Mouse (Mus musculus) lung, adult 2 months (tissue): Measurements from ENCODE around the gene Max. TPM values are rescaled to one million over a fixed set of nuclear protein-coding genes. Genes with fewer than 3 reads are reported as not detected.

Experiments used
- DNase-seq: peaks from one replicate; pipeline ENCODE4 v3.0.0; 2022
- H3K4me1 ChIP-seq: fragments of 200-500 bp; 2 replicates; pipeline ENCODE4 v1.6.1; 2011; ENCODE audit warnings: low read length; ENCODE audit not compliant: control insufficient read depth, insufficient read depth
- H3K4me3 ChIP-seq: fragments of 200-500 bp; replicated peaks from 2 replicates; pipeline ENCODE3; 2011; ENCODE audit warnings: low read depth, mild to moderate bottlenecking, control low read depth, low read length; ENCODE audit errors: extremely low read depth
- CTCF ChIP-seq: fragments of 200-500 bp; IDR thresholded peaks from 2 replicates; pipeline ENCODE4 v1.5.1; 2011; ENCODE audit warnings: mild to moderate bottlenecking, low read length, control low read depth; ENCODE audit not compliant: insufficient read depth
- POLR2A ChIP-seq: fragments of 200-500 bp; IDR thresholded peaks from 2 replicates; pipeline ENCODE4 v1.6.1; 2011; ENCODE audit warnings: low read depth, mild to moderate bottlenecking, control low read depth, low read length, borderline replicate concordance; ENCODE audit errors: extremely low read depth
- WGBS: fragments of 180-500 bp; shearing (Covaris S2); methylation state at CpG from one replicate; pipeline ENCODE4 v1.1.7; 2018; 5-methylcytosine and 5-hydroxymethylcytosine counted together
- polyA plus RNA-seq: library from polyadenylated mRNA; depleted of rRNA; stranded (reverse); fragments of >200 nt; gene quantifications from 2 replicates; pipeline ENCODE4 v1.2.3, GENCODE M21; 2012

The Max gene
- polyA plus RNA-seq, 1 experiment, result 37.7 TPM

DNA sequence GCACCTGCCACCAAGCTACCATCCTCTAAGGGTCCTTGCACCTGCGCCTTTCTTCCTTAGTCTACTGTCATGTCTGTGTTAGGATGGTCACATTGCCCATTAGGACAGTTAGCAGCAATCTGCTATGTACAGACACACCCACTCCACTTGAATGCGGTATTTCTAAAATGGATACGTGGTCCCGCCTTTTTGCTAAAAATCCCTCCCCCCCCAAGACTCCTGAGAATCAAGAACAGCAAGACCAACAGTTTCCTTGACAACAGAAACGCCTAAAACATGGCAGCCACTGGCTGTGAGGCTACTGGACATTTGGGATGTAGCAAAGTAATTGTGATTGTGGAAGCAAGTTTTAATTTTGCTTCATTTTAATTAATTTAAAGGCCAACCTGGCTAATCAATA, 32.8 kb upstream of the Max start:
- Histone ChIP-seq H3K4me1 (no peaks in the 10 kb centered on the region), H3K4me3 (no peak overlapping the region)
- DNase-seq, result no peak
- TF ChIP-seq CTCF (no peak), POLR2A (no peak)
- WGBS, result 90% methylated on average over 5 of the region's 5 CpGs

DNA sequence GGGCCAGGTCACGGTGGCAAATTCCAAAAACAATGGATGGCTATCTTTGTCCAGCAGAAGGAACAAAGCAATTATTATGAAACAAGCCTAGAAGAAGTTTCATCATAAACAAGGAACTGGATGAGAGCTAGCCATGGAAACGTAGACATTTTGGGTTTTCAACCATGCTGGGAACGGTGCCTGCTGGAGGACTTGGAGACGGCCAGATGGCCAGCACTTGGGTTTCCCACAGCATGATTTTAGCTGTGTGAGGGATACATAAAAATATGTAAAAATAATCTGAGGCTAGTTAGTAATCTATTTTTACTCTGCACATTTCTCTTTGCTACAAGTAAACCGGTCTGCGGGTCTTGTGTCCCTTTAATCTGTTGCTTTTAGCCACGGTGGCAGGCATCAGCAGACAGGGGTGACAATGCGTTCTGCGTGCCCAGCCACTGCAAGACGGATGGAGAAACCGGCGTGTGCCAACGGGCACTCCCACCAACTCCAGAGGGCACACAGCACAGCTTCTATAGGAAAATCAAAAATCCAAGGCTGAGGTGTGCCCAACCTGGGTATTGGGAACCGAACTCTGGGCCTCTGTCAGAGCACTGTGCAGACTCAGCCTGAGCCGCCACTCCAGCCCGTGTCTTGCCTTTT, 31.0 kb upstream of the Max start:
- 79% methylated on average over 16 of the region's 16 CpGs for WGBS
- no peak for DNase-seq
- TF ChIP-seq CTCF (no peak), POLR2A (no peak)
- Histone ChIP-seq H3K4me3 (no peak overlapping the region), H3K4me1 (no peaks in the 10 kb centered on the region)

DNA sequence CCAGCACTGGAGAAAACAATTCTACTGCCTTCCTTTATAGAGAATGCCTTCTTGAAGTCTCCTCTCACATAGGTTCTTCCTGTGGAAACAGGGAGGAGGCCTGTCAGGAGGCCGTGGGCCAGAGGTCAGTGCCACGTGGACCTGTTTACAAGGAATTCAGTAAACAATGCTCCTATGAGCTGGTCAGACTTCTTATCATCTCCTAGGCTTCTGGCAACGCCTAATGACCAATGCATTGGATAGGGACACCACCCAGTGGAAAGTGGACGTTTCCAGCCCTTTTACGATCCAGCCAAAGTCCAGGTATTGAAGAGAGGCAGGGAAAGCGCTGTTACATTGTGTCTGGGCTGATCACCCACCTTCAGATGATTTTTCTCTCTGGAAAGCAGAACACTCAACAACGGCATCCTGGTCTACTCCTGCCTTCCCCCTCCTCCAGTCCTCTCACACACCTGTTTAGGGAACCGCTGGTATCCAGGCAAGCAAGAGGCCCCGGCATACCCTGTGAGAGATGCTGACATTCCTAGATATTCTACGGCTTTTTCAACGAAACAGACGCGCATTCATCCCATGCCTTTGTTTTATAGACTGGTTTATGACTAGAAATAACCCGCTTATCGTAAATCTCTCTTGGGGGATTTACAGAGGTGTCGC, 20.9 kb upstream of the Max start:
- DNase-seq, result no peak
- Histone ChIP-seq H3K4me3 (no peak overlapping the region), H3K4me1 (no peaks in the 10 kb centered on the region; the same call in 1 of the 2 replicates)
- 73% methylated on average over 16 of the region's 16 CpGs for WGBS
- TF ChIP-seq POLR2A, result no peak
- no peak for TF ChIP-seq CTCF

DNA sequence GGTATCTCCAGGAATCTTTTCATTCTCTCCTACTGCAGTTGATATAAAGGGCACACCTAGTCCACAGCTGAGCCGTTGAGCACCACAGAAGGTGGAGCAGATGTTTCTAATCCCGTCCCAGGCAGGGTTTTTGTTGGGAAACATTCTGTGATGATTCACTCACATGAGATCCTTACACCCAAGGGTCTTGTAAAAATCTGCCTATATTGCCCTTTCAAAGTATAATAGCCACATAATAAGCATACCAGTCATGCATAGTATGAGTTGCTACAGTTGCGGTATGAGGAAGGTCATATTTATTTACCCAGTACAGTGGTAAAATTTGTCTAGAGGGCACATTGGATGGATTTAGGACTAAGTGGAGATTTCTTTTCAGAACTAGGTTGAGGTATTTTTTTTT, 17.5 kb upstream of the Max start:
- DNase-seq, result no peak
- Histone ChIP-seq H3K4me1 (no peaks in the 10 kb centered on the region; the same call in 1 of the 2 replicates), H3K4me3 (no peak overlapping the region)
- TF ChIP-seq CTCF, result no peak
- no peak for TF ChIP-seq POLR2A
- WGBS, result 77% methylated on average over 3 of the region's 3 CpGs

DNA sequence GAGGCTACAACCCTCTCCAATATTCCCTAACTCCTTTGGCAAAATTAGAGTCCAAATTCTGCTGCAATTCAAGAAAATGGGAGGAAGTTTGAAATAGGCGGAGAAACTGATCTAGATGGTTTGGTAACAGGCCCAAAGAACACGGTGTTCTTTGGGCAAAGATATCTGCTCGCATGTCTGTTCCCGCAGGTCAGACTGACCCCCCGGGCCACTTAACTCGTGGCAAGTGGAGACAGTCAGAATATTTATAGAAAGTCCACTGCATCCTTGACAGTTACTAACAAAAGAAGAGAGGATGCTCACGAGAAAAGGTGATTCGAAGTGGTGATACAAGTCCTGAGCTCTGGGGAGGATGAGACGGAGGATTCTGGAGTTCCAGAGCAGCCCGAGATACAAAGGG, 10.7 kb upstream of the Max start:
- no peak overlapping the region for H3K4me3 ChIP-seq
- no peak for DNase-seq
- TF ChIP-seq POLR2A, result no peak
- no peak for TF ChIP-seq CTCF
- peaks cover 2% of the 10 kb centered on the region; the same call in 1 of the 2 replicates for H3K4me1 ChIP-seq
- 66% methylated on average over 10 of the region's 10 CpGs for WGBS

DNA sequence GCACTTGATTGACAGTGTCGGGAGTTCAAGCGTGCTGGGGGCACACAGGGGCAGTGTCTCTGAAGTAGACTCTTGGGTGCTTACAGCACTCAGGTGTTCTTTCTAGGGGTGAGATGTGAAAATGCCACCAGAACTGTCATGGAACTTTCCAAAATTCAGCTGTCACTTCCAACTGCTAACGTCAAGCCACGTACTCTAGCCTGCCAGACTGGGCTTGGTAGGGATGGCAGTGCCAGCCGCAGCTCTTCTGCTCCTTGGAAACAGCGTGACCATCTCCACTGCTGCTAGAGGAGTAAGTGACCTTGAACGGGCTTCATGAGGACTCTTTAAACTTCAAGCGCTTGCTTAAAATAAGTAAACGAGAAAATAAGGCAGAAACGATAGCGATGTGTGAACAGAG, 10.2 kb upstream of the Max start:
- Histone ChIP-seq H3K4me1 (peaks cover 2% of the 10 kb centered on the region; the same call in 1 of the 2 replicates), H3K4me3 (no peak overlapping the region)
- TF ChIP-seq CTCF (no peak), POLR2A (no peak)
- DNase-seq, result no peak
- 68% methylated on average over 11 of the region's 11 CpGs for WGBS

DNA sequence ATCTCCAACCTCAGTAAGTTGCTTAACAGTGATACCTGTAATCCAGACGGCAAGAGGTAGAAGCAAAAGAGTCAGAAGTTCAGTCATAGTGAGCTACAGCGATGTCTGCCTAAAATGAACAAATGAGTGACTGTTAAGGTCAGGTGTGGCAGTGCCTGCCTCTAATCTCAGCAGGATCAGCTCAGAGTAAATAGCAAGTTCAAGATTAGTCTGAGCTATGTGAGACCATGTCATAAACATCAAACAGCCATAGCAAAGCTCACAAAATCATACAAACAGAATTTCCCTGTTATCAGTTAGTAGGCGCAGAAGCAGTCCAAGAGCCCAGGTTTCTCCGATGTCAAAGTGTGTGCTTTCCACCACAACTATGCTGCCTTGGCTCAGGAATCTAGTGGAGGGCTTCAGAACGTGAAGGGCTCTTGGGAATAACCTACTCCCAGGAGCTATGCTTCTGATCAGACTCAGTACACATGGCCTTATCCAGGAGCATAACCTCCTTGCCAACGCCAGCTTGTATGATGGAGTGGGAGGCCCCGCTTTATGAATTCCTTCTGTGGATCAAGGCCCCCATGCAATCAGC, 9.7 kb upstream of the Max start:
- Histone ChIP-seq H3K4me3 (no peak overlapping the region), H3K4me1 (peaks cover 2% of the 10 kb centered on the region; the same call in 1 of the 2 replicates)
- WGBS, result 63% methylated on average over 7 of the region's 7 CpGs
- TF ChIP-seq CTCF, result no peak
- peak; percentile 49 for DNase-seq

DNA sequence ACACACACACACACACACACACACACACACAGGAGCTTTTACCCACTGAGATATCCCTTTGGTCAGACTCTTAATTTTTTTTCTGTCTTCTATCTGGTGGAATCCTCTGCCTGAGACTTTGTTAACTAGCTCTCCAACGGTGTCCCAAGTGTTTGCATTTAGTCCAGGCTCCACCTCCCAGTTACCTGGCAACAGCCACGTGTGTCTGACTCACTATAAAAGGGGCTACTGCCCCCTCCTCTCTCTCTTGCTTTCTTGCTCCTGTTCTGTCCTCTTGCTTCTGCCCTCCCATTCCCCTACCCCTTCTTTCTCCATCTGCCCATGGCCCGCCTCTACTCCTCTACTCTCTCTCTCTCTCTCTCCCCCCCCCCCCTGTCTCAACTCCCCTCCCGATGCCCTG, 3.9 kb upstream of the Max start:
- TF ChIP-seq CTCF (no peak), POLR2A (no peak)
- no peaks in the 10 kb centered on the region; the same call in 1 of the 2 replicates for H3K4me1 ChIP-seq
- no peak for DNase-seq
- WGBS, result 16% methylated on average over 3 of the region's 4 CpGs
- H3K4me3 ChIP-seq, result no peak overlapping the region

DNA sequence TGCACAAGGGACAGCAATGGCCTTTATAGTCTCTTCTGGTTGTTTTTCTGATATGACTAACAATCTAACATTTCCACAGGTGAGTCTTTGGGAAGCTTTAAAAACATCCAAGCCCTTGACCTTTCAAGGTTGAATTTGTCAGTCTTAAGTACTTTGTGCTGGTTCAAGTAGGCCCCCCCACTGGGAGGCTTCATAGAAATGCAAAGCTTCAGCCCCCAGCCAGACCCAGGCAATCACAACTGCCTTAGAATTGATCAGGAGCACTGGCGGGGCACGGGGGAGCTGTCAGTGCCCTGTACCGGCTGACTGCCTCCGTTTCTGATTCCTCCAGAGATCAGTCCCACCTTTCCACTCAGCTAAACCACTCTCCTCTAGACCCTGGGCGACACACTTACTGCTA, 3.1 kb upstream of the Max start:
- no peak overlapping the region for H3K4me3 ChIP-seq
- no peak for DNase-seq
- WGBS, result 56% methylated on average over 5 of the region's 5 CpGs
- TF ChIP-seq POLR2A (no peak), CTCF (no peak)
- H3K4me1 ChIP-seq, result no peaks in the 10 kb centered on the region; the same call in 1 of the 2 replicates

DNA sequence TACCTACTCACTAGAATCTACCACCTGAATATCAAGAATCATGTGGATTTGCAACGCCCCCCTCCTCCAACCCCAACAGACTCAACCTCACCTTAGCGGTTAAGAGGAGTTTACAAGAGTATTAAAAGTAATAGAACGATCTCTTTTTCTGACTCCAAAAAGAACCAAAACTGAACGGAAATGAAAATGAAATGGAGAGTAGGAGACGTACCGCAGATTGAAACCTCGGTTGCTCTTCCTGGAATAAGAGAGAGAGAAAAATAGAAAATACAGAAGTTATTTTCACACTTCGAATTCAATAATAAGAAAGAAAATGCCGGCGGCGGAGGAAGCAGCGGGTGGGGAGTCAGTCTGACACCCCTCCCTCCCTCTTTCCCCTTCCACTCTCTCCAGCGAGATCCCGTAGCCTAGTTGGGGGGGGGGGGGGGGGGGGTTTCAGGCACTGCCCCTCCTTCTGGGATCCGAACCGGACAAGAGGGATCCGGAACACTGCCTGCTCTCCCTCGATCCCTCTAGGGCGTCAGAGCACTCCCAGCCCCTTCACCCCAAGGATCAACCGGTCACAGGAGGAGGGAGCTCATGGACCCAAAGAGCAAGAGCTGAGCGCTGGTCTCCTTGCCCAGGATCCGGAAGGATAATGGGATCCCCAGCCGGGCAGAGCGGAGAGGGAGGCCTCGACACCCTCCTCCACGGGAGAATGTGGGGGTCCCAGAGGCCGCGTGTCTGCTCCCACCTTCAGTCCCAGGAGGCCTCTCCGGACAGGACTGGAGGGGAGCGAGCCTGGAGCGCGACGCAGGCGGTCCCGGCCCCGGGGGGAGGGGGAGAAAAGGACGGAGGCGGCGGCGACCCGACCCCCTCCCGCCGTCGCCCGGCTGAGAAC, 709 bp downstream of the Max start:
- Histone ChIP-seq H3K4me1 (peaks cover 3% of the 10 kb centered on the region; the same call in 1 of the 2 replicates), H3K4me3 (peak overlapping the region; percentile 78)
- TF ChIP-seq CTCF (no peak), POLR2A (no peak)
- no peak for DNase-seq
- WGBS, result 2% methylated on average over 44 of the region's 45 CpGs
